Mouse (Mus musculus): ENCODE results near the gene Rnpep.

Rnpep gene

DNA sequence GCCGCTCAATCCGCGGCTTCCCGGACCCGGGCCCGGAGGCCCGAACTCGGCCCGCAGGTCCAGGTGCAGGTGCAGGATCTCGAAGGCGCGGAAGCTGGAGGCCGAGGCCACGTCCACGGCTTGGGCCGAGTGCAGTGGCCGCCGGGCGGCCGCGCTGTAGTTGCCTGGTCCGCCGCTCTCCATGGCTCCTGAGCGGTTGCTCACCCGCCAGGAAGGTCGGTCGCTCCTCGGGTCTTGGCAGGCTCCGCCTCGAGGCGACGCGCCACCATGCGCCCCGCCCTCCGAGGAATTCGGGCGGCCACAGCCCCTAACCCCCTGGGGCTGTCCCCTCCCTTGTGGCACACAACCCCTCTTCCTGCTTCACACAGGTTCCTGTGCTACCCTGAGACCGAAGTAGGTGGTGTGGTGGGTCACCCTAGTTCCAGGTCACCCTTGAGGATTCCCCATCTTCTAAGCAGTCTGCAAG lies at the start of gene Rnpep:
Rnpep (minus strand) TSS at position 259 of the 466 bp plus-strand sequence.
- peak; percentile 63 to 85 for DNase-seq

DNA sequence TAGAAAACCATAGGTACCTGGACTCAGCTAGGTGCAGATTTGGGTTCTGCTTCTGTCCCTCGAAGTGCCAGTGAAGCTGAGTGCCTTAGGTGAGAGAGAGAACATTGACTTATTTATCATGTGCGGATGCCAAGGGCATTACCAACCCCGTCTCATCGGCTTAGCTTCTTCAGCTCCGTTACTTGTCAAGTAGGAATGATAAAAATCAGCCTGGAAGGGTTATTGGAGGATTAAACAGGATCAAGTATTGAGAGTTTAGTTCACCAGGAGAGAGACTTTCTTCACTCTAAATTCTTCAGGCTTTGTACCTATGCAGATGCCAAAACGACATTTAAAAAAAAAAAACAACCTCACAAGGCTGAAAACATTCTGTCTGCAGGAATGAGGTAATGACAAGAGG lies 46.7 kb upstream of the Rnpep start:
- no peak for DNase-seq

GRCm38 (mm10) chr1:135328368-135328767 lies 44.5 kb upstream of the Rnpep start:
- DNase-seq = no peak

GRCm38 (mm10) chr1:135325934-135326333 lies 42.0 kb upstream of the Rnpep start:
- DNase-seq = no peak

GRCm38 (mm10) chr1:135324571-135324970 lies 40.7 kb upstream of the Rnpep start, which contains the start of gene Lmod1:
Gene Lmod1 (plus strand): TSS chr1:135324807.
- DNase-seq = peak; percentile 79 to 82

- peak; percentile 60 to 82 for DNase-seq
These were observed 39.5 kb upstream of the Rnpep start for GRCm38 (mm10) chr1:135323367-135323901.

- peak; percentile 96 for DNase-seq
These were observed 29.6 kb upstream of the Rnpep start, which contains the start of gene Timm17a for GRCm38 (mm10) chr1:135313284-135314031. Gene Timm17a (minus strand): TSS chr1:135313778.

DNA sequence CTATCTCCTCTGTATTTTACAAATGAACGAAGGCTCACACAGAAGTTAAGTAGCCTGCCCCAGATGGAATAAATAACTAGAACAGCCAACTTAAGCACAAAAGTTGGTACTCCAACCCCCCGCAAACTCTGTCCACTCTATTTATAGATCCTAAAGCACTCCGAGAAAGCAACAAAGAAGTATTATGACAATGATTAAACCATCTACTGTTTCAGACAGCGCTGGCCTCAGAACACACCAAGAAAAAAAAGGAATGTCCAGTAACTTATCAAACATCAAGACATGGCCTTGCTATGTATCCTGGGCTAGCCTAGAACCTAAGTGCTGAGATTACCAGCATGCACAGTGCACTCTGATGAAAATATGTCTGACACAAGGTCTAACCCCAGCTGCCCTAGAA lies 28.3 kb upstream of the Rnpep start:
- peak; percentile 18 to 44 for DNase-seq

DNA sequence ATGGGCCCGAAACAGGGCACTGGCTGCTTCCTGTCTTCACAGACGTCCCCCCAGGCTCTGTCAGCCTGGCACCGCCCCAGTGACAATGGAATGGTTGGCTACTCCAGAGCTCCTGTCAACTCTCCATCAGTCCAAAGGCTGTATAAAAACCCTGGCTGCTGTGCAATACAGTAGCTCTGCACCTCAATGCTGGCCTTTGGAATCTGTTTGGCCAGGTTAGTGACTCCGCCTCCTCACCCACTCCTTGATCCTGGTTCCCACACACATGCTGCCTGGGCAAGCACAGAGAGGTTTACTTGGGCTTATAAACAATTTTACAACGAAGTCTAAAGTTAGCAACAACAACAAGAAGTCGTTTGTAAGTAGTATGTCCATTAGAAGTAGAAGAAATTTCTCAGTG lies 27.5 kb upstream of the Rnpep start:
- DNase-seq = peak; percentile 77 to 88

- DNase-seq = no peak
These were observed 7.0 kb upstream of the Rnpep start for GRCm38 (mm10) chr1:135290908-135291307.

DNA sequence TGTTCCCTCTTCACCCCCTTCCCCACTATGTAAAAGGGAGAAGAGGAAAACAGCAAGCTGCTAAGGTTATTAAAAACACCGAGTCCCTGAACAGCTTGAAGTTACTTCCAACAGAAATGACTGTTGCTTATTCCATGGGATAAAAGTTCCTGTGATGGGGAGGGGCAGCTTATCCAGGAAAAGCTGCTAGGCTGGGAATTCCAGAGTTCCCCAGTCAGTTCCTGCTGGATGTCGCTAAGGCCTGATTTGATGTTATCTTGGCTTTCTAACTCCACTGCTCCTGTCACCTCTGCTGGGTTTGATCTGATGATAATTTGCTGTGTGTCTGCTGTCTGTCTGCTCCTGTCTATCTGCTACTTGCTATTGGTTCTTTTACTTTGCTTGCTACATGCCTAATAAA lies 2.4 kb upstream of the Rnpep start:
- peak; percentile 26 to 37 for DNase-seq

DNA sequence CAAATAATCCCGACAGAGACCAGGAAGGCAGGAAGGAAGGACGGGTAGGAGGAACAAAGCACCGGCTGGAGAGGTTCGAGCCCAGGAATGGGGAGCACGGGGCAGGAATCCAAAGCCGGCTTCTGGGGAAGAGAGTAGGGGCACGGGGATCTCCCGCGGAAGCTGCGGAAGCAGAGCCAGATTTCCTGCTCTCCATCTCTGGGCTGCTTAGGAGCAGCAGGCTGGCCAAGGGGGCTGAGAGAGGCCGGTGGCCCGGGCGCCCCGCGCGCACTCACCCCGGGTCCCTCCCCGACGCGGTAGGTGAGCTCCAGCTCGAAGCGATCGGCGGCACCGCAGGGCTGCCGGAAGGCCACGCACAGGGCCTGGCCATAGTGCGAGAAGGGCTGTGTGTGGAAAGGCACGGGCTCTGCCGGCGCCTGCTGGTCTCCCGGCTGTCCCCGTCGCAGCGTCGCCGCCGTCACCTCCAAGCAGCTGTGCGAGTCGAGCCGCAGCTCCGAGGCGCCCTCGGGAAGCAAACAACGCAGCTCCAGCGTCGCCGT lies 528 bp downstream of the Rnpep start:
- DNase-seq = peak; percentile 15 to 58

DNA sequence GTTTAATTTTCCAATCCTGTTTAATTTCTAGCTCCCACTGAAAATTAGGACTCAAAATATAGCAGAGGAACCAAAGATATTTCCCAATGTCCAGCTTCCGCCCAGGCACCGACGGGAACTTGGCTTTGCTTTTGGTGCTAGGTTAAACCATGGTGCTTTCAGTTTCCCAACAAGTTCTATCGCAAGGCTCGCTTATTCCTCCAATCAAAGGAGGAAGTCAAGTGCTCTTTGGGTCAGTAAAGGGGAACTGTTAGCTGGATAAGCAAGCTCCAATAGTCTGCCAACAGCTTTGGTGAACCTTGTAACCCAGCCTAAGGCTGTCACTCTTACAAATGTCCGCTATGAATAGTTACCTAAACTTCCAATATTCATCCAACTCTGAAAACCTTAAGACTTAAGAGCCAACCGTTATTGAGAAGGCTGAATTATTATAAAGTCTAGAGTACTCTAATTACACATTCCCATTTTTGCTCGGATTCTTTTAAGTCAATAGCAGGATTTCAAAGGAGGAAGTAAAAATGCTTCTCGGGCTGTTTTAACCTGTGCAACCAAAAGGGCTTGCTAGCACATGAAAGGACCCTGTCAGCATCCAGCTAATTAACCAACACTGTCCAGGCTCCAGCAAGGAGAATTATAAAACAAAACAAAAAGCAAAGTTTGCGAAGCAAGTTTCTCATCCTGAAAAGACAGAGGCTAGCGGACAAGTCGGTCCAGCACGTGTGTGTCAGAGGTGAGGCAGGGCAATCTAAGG lies 1.2 kb downstream of the Rnpep start:
- DNase-seq = peak; percentile 31 to 37

DNA sequence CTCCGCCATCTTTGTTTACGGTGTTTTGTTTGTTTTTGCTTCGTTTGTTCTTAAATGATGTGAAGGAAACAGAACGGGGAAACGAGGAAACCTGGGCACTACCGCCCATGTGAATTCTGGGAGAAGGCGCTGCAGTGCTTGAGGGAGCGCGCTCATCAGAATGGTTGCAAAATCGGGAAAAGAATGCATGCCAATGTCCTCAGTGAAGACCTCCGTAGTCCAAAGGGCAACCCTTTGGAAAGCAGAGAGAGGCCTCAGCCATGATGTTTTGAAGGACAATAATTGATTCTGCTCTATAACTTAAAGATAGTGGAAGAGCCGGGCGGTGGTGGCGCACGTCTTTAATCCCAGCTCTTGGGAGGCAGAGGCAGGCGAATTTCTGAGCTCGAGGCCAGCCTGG lies 2.0 kb downstream of the Rnpep start:
- no peak for DNase-seq

- DNase-seq = peak; percentile 82 to 88
These were observed 3.2 kb downstream of the Rnpep start for GRCm38 (mm10) chr1:135280646-135281045.

DNA sequence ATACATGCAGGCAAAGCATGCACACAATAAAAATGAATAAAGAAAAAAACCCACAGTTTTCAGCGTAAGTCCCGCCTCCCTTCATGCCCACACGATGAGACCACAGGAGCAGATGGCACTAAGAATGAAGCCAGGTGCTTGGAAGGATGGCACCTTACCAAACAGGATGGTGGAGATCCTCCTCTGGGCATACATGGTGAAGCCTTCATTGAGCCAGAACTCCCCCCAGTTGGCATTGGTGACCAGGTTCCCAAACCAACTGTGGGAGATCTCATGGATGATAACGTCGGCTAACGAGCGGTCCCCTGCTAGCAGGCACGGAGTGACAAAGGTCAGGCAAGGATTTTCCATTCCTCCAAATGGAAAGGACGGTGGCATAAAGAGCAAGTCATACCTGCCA lies 12.5 kb downstream of the Rnpep start:
- DNase-seq = no peak

DNA sequence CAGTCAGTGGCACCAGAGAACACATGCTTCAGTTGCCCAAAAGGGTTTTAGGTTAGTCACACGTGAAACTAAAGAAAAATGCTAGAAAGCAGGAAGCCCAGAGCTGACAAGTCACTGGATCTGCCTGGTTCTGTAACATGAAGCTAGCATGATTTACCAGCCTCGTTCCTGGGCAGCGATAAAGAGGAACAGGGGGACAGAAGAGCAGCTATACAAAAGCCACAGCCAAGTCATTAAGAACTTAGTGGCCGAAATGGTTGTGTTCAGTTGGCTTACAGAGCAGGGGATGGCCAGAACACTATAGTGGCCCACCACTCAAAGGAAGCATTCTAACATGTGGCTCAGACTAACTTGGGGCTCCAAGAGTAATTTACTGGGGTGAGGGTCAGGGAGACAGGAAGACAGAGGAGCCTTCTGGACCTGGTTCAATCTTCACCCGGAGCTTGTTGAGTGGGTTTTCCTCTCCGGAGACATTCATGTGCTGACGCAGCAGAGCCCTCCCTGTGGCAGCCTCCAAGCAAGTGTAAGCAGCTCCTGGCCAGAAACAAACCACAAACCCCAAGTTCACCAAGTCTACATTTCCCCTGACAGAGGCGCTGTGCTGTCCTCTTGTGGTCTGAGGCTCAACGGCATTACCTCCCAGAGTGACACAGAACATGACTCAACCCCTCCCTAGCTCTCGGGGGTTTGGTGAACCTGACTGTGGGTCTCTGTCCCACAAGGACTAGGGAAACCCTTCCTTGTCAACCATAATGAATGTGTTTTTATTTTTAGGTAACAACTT lies 16.0 kb downstream of the Rnpep start:
- no peak for DNase-seq

- peak; percentile 47 to 61 for DNase-seq
These were observed 18.1 kb downstream of the Rnpep start for GRCm38 (mm10) chr1:135265834-135266233.

- DNase-seq = peak in 1 of 2 experiments; percentile 49
These were observed 20.6 kb downstream of the Rnpep start for GRCm38 (mm10) chr1:135263316-135263715.

DNA sequence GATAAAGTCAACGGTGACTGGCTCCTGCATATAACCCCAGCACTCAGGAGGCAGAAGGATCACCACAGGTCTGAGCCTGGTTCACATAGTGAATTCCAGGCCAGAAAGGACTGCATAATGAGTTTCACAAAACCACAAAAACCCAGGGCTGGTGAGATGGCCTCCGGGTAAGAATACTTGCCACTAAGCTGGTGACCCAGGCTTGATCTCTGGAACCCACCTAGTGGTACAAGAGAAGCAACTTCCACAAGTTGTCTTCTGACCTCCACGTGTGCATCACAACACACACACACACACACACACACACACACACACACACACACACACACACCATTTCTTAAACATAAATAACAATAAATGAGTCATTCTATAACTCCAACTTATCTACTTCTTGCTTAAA lies 21.6 kb downstream of the Rnpep start:
- no peak for DNase-seq

DNA sequence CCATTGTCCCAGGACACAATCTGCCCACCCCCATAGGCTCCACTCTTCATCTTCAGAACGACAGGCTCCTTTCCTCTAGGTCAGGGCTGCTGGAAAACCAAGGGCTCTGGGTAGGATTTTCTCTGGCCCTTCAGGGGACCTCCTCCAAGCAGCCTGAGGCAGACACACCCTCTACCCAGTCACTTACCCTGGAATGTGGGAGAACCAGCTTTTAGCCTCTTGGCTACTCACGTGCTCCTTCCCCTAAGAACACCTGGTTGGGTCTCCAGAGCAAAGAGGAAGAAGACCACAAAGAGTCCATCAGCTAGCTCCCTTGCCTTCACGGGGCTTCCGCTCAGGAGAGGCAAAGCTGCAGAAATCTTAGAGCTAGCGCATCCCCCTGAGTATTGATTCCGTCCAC lies 23.0 kb downstream of the Rnpep start:
- peak in 1 of 2 experiments; percentile 34 for DNase-seq

- DNase-seq = peak; percentile 87 to 92
These were observed 24.8 kb downstream of the Rnpep start for GRCm38 (mm10) chr1:135259128-135259436.

Data from kidney, postnatal 36 days (tissue).